Mouse (Mus musculus) liver, adult 2 months (tissue): ENCODE results near the gene Eif5a2. TPM values are rescaled to one million over a fixed set of nuclear protein-coding genes. Genes with fewer than 3 reads are reported as not detected.

ENCODE experiments used
- DNase-seq: peaks from one replicate; pipeline ENCODE4 v3.0.0-alpha.2; 2011; ENCODE audit warnings: low read depth, low spot score; ENCODE audit errors: extremely low read depth
- H3K27ac ChIP-seq: fragments of 200-500 bp; replicated peaks from 2 replicates; pipeline ENCODE4 v1.5.1; 2012; ENCODE audit warnings: low read depth, mild to moderate bottlenecking, control low read depth, inconsistent platforms, low read length; ENCODE audit not compliant: insufficient read depth
- H3K27me3 ChIP-seq: fragments of 200-500 bp; 2 replicates; pipeline ENCODE4 v1.6.1; 2012; ENCODE audit warnings: mild to moderate bottlenecking, moderate library complexity, low read length, inconsistent platforms; ENCODE audit not compliant: control insufficient read depth, insufficient read depth
- H3K36me3 ChIP-seq: fragments of 200-500 bp; 2 replicates; pipeline ENCODE4 v1.6.1; 2012; ENCODE audit warnings: low read length, inconsistent platforms; ENCODE audit not compliant: control insufficient read depth, insufficient read depth
- H3K4me1 ChIP-seq: fragments of 200-500 bp; 2 replicates; pipeline ENCODE4 v1.6.1; 2011; ENCODE audit warnings: low read length; ENCODE audit not compliant: control insufficient read depth, insufficient read depth
- H3K4me3 ChIP-seq: fragments of 200-500 bp; 2 replicates; pipeline ENCODE4 v1.5.1; 2011; ENCODE audit warnings: low read depth, mild to moderate bottlenecking, control low read depth, low read length, moderate library complexity; ENCODE audit not compliant: insufficient read depth
- H3K79me2 ChIP-seq: fragments of 200-500 bp; 2 replicates; pipeline ENCODE4 v1.6.1; 2012; ENCODE audit warnings: inconsistent platforms, mild to moderate bottlenecking, low read length, moderate library complexity; ENCODE audit not compliant: control insufficient read depth, insufficient read depth
- H3K9ac ChIP-seq: fragments of 200-500 bp; 2 replicates; pipeline ENCODE4 v1.6.1; 2012; ENCODE audit warnings: low read depth, mild to moderate bottlenecking, control low read depth, inconsistent platforms, low read length
- CTCF ChIP-seq: fragments of 200-500 bp; IDR thresholded peaks from 2 replicates; pipeline ENCODE4 v1.5.1; 2011; ENCODE audit warnings: low read depth, low read length, control low read depth
- POLR2A ChIP-seq: fragments of 200-500 bp; IDR thresholded peaks from 2 replicates; pipeline ENCODE4 v1.6.1; 2011; ENCODE audit warnings: low read length, control low read depth; ENCODE audit not compliant: insufficient read depth; ENCODE audit errors: extremely low read depth
- WGBS: fragments of 180-500 bp; shearing (Covaris S2); methylation state at CpG from one replicate; pipeline ENCODE4 v1.1.7; 2018; 5-methylcytosine and 5-hydroxymethylcytosine counted together
- polyA plus RNA-seq: library from polyadenylated mRNA; depleted of rRNA; stranded (reverse); fragments of >200 nt; gene quantifications from 2 replicates; pipeline ENCODE4 v1.2.3, GENCODE M21; 2012
- total RNA-seq: library from RNA; depleted of rRNA; stranded (reverse); fragments of >200 nt; gene quantifications from 2 replicates; pipeline ENCODE4 v1.2.3, GENCODE M21; 2014

Gene Eif5a2
- total and polyA plus RNA-seq, 2 experiments: 0.09 to 0.46 TPM

DNA sequence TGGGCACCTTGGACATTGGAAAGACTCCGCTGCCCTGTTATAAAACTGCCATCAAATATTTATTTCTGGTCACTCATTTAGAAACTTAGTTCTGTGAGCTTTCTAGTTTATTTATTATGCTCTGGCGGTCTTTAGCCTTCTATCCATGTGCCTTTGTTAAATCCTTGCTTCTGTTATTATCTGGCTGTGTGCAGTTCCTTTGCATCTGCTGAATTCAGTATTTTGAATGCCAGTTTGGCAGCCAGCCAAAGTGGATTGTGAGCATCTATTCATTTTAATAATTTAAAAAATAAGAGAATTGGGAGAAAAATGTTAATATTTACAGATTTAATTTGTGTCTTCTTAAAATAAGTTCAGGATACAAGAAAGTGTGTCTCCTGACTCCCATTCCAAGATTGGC lies 3.1 kb downstream of the Eif5a2 start:
- WGBS: 92% methylated on average over 2 of the region's 2 CpGs
- Histone ChIP-seq H3K9ac (no peak overlapping the region), H3K27ac (no peak overlapping the region), H3K27me3 (peaks cover 7% of the 10 kb centered on the region), H3K4me1 (peaks cover 5% of the 10 kb centered on the region; the same call in 1 of the 2 replicates), H3K79me2 (no peaks in the 10 kb centered on the region), H3K36me3 (no peaks in the 10 kb centered on the region), H3K4me3 (no peak overlapping the region)
- TF ChIP-seq POLR2A (no peak), CTCF (no peak)
- DNase-seq: no peak

DNA sequence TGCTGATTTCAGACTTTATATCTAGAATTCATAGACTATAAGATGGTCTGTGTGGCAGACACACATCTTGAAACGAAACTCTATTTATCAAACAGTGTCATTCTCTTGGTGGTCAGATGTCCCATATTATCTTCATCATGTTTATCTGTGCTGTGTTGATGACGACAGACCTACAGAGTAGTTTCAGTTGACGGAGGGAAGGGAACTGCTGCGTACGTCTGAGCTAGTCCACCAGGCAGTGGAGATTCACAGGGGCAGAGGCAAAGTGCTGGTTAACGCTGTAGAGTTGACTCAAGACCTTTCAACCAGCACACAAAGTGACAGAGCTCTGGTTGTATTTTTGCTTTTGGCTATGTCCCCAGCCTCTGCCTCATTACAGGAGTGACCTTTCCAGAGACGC lies 13.8 kb downstream of the Eif5a2 start:
- TF ChIP-seq CTCF (no peak), POLR2A (no peak)

DNA sequence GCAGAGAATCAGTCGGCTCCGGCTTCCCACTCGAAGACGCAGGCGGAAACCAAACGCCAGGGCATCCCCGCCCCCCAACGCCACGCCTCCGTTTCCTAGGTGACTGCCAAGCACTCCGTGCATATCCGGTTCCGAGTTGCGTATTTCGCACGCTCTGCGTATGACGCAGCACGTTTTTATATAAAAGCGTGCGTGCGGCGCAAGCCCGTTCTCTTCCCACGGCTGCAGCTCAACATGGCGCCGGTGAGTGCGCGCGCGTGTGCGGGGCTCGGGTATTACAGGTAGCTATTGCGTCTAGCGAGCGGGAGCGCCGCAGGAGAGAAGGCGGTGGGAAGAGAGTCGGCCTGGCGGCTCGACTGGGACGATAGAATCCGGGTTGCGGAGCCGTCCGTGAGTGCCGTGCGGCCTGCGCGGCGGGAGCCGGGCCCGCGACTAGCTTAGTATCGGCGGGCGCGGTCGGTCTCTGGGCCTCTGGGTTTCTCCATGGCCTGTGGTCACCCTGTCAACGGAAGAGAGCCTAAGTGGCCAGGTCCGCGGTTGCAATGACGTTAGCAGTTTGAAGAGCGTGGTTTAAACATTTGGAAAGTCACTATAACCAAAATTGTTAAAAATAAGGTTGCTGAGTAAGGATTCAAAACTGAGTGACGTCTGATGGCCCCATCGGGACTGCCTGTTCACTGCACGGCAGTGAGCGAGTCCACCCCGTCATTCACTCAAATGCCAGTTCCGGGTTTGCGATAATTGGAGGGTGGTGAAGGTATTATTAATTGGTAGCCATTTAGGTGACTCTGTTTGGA lies 24.4 kb downstream of the Eif5a2 start, which contains the start of gene Rpl22l1:
Rpl22l1 (plus strand) TSS at position 136 of the 797 bp plus-strand sequence.
- TF ChIP-seq POLR2A (peak; percentile 97), CTCF (no peak)

More for the DNA sequence above, 13.8 kb downstream of the Eif5a2 start:
- no peak for DNase-seq
- no peaks in the 10 kb centered on the region for H3K79me2 ChIP-seq
- H3K4me3 ChIP-seq: no peak overlapping the region
- H3K27ac ChIP-seq: no peak overlapping the region
- no peaks in the 10 kb centered on the region for H3K27me3 ChIP-seq
- WGBS: 78% methylated on average over 7 of the region's 7 CpGs
- H3K9ac ChIP-seq: no peak overlapping the region
- no peaks in the 10 kb centered on the region for H3K4me1 ChIP-seq
- H3K36me3 ChIP-seq: no peaks in the 10 kb centered on the region

DNA sequence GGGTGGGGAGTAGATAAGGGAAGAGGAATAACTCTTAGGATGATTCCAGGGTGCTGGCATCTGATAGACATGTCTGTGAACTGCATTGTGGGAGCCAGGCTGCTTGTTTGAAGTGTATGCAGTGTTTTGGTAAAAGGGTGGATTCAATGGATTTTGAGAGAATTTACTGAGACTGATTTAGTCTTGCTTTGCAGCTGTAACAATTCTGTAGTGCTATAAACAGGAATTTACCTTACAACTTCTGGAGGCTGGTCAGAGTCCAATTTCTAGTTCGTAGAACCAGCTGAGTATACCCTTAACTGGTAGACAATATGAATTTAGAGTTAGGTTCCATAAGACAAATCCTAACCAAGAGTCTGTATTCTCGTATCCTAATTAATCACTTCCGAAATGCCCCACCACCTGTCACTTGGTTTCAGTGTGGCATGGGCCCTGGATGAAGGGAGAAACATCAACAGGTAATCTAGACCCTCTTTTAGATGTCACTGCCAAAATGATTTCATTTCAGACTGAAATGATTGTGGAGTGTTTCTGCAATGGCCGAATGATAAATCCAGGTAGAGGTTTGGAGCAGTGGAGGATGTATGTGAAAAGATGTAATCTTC lies 27.1 kb downstream of the Eif5a2 start:
- Histone ChIP-seq H3K27me3 (no peaks in the 10 kb centered on the region), H3K9ac (no peak overlapping the region), H3K79me2 (no peaks in the 10 kb centered on the region), H3K36me3 (peaks cover 18% of the 10 kb centered on the region), H3K27ac (no peak overlapping the region), H3K4me3 (no peak overlapping the region), H3K4me1 (peaks cover 6% of the 10 kb centered on the region; the same call in 1 of the 2 replicates)
- TF ChIP-seq CTCF (no peak), POLR2A (no peak)
- no peak for DNase-seq
- 87% methylated on average over 4 of the region's 4 CpGs for WGBS

More for the DNA sequence above, 24.4 kb downstream of the Eif5a2 start, which contains the start of gene Rpl22l1:
- Histone ChIP-seq H3K4me3 (peak within 1 kb of the TSS; percentile 91), H3K36me3 (peaks cover 18% of the 10 kb centered on the region), H3K9ac (peak within 1 kb of the TSS; percentile 92), H3K4me1 (peaks cover 6% of the 10 kb centered on the region; the same call in 1 of the 2 replicates), H3K27ac (peak within 1 kb of the TSS; percentile 68), H3K27me3 (no peaks in the 10 kb centered on the region), H3K79me2 (no peaks in the 10 kb centered on the region)
- WGBS: under 1% methylated on average over 72 of the region's 72 CpGs
- DNase-seq: peak; percentile 92

GRCm38 (mm10) chr3:28811441-28811840 lies 30.4 kb downstream of the Eif5a2 start:
- no peak overlapping the region for H3K9ac ChIP-seq
- peak; percentile 38 for DNase-seq
- WGBS: 75% methylated on average over 4 of the region's 4 CpGs
- H3K27me3 ChIP-seq: no peaks in the 10 kb centered on the region
- TF ChIP-seq CTCF: no peak
- TF ChIP-seq POLR2A: no peak
- no peak overlapping the region for H3K27ac ChIP-seq
- H3K4me1 ChIP-seq: no peaks in the 10 kb centered on the region
- no peak overlapping the region for H3K4me3 ChIP-seq
- H3K79me2 ChIP-seq: no peaks in the 10 kb centered on the region
- H3K36me3 ChIP-seq: peaks cover 17% of the 10 kb centered on the region
